Mouse (Mus musculus) intestine, postnatal 0 days (tissue): Measurements from ENCODE around the gene Smg6. TPM values are rescaled to one million over a fixed set of nuclear protein-coding genes. Genes with fewer than 3 reads are reported as not detected.

ENCODE experiments used
- ATAC-seq: fragments of 200-750 bp; cut with Nextera tagmentation; 2 replicates; pipeline ENCODE4 v1.8.0; 2017; ENCODE audit warnings: mild to moderate bottlenecking, moderate TSS enrichment, moderate library complexity
- H3K27ac ChIP-seq: fragments of 300-500 bp; sonication (generic); 2 replicates; pipeline ENCODE4 v1.5.1; 2014; ENCODE audit warnings: mild to moderate bottlenecking, low read depth, low read length, moderate library complexity
- H3K27me3 ChIP-seq: fragments of 300-500 bp; sonication (generic); replicated peaks from 2 replicates; pipeline ENCODE4 v1.6.1; 2014; ENCODE audit warnings: low read length, mixed read lengths; ENCODE audit not compliant: control insufficient read depth, insufficient read depth
- H3K36me3 ChIP-seq: fragments of 300-500 bp; sonication (generic); 2 replicates; pipeline ENCODE4 v1.6.1; 2014; ENCODE audit warnings: mild to moderate bottlenecking, moderate library complexity; ENCODE audit not compliant: control insufficient read depth, insufficient read depth
- H3K4me1 ChIP-seq: fragments of 300-500 bp; sonication (generic); replicated peaks from 2 replicates; pipeline ENCODE4 v1.6.1; 2014; ENCODE audit warnings: antibody characterized with exemption, low read length, mixed read lengths; ENCODE audit not compliant: control insufficient read depth, insufficient read depth
- H3K4me2 ChIP-seq: fragments of 300-500 bp; sonication (generic); replicated peaks from 2 replicates; pipeline ENCODE4 v1.6.1; 2014; ENCODE audit warnings: low read depth, mild to moderate bottlenecking, moderate library complexity
- H3K4me3 ChIP-seq: fragments of 300-500 bp; sonication (generic); 2 replicates; pipeline ENCODE4 v1.5.1; 2014; ENCODE audit warnings: low read depth, low read length
- H3K9ac ChIP-seq: fragments of 300-500 bp; sonication (generic); 2 replicates; pipeline ENCODE4 v1.6.1; 2014; ENCODE audit warnings: mild to moderate bottlenecking, low read depth, low read length
- H3K9me3 ChIP-seq: fragments of 300-500 bp; sonication (generic); 2 replicates; pipeline ENCODE4 v1.6.1; 2016; ENCODE audit warnings: mixed run types; ENCODE audit not compliant: control insufficient read depth
- CTCF ChIP-seq: sonication (generic); IDR thresholded peaks from 2 replicates; pipeline ENCODE4 v1.5.1; 2016; ENCODE audit warnings: low read depth, mild to moderate bottlenecking, control low read depth, antibody characterized with exemption, moderate library complexity
- WGBS: fragments of 180-500 bp; shearing (Covaris S2); extraction: QIAGEN DNeasy Blood & Tissue Kit; methylation state at CpG from one replicate; pipeline ENCODE4 v1.1.7; 2014; 5-methylcytosine and 5-hydroxymethylcytosine counted together
- polyA plus RNA-seq: library from polyadenylated mRNA; unstranded; fragments of >200 nt; fragmentation: Nextera tagmentation; extraction: Ambion mirVana; gene quantifications from 2 replicates; pipeline ENCODE4 v1.2.1, GENCODE M21; 2015

Smg6 gene
- polyA plus RNA-seq, 1 experiment from 2014 or later: 6.5 TPM

GRCm38 (mm10) chr11:75190371-75190724 lies 264.7 kb downstream of the Smg6 start:
- Histone ChIP-seq H3K4me2 (peak overlapping the region; percentile 89), H3K4me3 (peak overlapping the region; percentile 96), H3K36me3 (peaks cover 5% of the 10 kb centered on the region; the same call in 1 of the 2 replicates), H3K27me3 (peaks cover 17% of the 10 kb centered on the region), H3K9me3 (no peaks in the 10 kb centered on the region), H3K9ac (peak overlapping the region; percentile 53), H3K27ac (no peak overlapping the region), H3K4me1 (peaks cover 5% of the 10 kb centered on the region; the same call in 1 of the 2 replicates)
- TF ChIP-seq CTCF: peak; percentile 54
- WGBS: under 1% methylated on average over 24 of the region's 24 CpGs
- peak; percentile 77 for ATAC-seq

- H3K27ac ChIP-seq: no peak within 1 kb of the TSS
- no peaks in the 10 kb centered on the region for H3K36me3 ChIP-seq
- H3K4me2 ChIP-seq: peak within 1 kb of the TSS; percentile 89
- no peak for ATAC-seq
- H3K4me1 ChIP-seq: peaks cover 5% of the 10 kb centered on the region; the same call in 1 of the 2 replicates
- no peaks in the 10 kb centered on the region for H3K9me3 ChIP-seq
- 60% methylated on average over 5 of the region's 5 CpGs for WGBS
- peaks cover 23% of the 10 kb centered on the region for H3K27me3 ChIP-seq
- H3K4me3 ChIP-seq: peak within 1 kb of the TSS; percentile 96
- TF ChIP-seq CTCF: no peak
- peak within 1 kb of the TSS; percentile 53 for H3K9ac ChIP-seq
Measured at GRCm38 (mm10) chr11:75190905-75191441, 265.4 kb downstream of the Smg6 start, which contains the start of gene Dph1. Gene Dph1, minus strand, starts transcription at chr11:75191241.

- H3K9ac ChIP-seq: no peak overlapping the region
- 77% methylated on average over 6 of the region's 6 CpGs for WGBS
- no peak for ATAC-seq
- no peak overlapping the region for H3K27ac ChIP-seq
- H3K27me3 ChIP-seq: peaks cover 27% of the 10 kb centered on the region
- H3K36me3 ChIP-seq: no peaks in the 10 kb centered on the region
- no peak overlapping the region for H3K4me2 ChIP-seq
- H3K4me3 ChIP-seq: no peak overlapping the region
- H3K4me1 ChIP-seq: peaks cover 5% of the 10 kb centered on the region; the same call in 1 of the 2 replicates
- no peaks in the 10 kb centered on the region for H3K9me3 ChIP-seq
- TF ChIP-seq CTCF: no peak
Measured at GRCm38 (mm10) chr11:75191841-75192240, 266.2 kb downstream of the Smg6 start.

- Histone ChIP-seq H3K4me1 (peaks cover 5% of the 10 kb centered on the region; the same call in 1 of the 2 replicates), H3K27me3 (peaks cover 29% of the 10 kb centered on the region), H3K36me3 (no peaks in the 10 kb centered on the region), H3K4me2 (peak overlapping the region; percentile 95), H3K9ac (0 out of 2 replicates have a peak overlapping the region, but pooled peaks have one; percentile 34), H3K27ac (no peak overlapping the region), H3K4me3 (peak overlapping the region; percentile 61), H3K9me3 (no peaks in the 10 kb centered on the region)
- peak; percentile 54 for ATAC-seq
- TF ChIP-seq CTCF: peak; percentile 94
- WGBS: 25% methylated on average over 13 of the region's 13 CpGs
Measured at GRCm38 (mm10) chr11:75192336-75193214, 267.0 kb downstream of the Smg6 start.

- Histone ChIP-seq H3K27ac (no peak within 1 kb of the TSS), H3K4me2 (peak within 1 kb of the TSS; percentile 95), H3K36me3 (no peaks in the 10 kb centered on the region), H3K4me1 (peaks cover 5% of the 10 kb centered on the region; the same call in 1 of the 2 replicates), H3K4me3 (peak within 1 kb of the TSS; percentile 61), H3K9me3 (no peaks in the 10 kb centered on the region), H3K27me3 (peaks cover 29% of the 10 kb centered on the region), H3K9ac (peak within 1 kb of the TSS; percentile 34; the same call in 1 of the 2 replicates)
- ATAC-seq: peak; percentile 10; the same call in 1 of the 2 replicates
- under 1% methylated on average over 80 of the region's 84 CpGs for WGBS
- TF ChIP-seq CTCF: 0 out of 2 replicates have a peak, but pooled peaks have one; percentile 1
Measured at GRCm38 (mm10) chr11:75193256-75194071, 267.8 kb downstream of the Smg6 start, which contains the start of gene Rtn4rl1. Gene Rtn4rl1, plus strand, starts transcription at chr11:75193783.
